Mouse (Mus musculus): ENCODE results near the gene Plcd3. TPM values are rescaled to one million over a fixed set of nuclear protein-coding genes. Genes with fewer than 3 reads are reported as not detected.

The Plcd3 gene
- total and polyA plus RNA-seq, 3 experiments: 2.0 to 2.6 TPM; not detected in 1

- no peak overlapping the region for H3K4me3 ChIP-seq (ENCODE audit: control insufficient read depth in 1 of 2, insufficient read depth in 1 of 2, low read depth in 2 of 2, low read length in 2 of 2)
- peaks cover 0 to 25% of the 10 kb centered on the region in 2 experiments; a peak in 2 of 4 replicates for H3K36me3 ChIP-seq (ENCODE audit: control insufficient read depth in 1 of 2, insufficient read depth in 2 of 2, low read length in 2 of 2)
- H3K9ac ChIP-seq (ENCODE audit: control insufficient read depth, low read depth, low read length, poor library complexity, severe bottlenecking): no peak overlapping the region
- no peaks in the 10 kb centered on the region for H3K27me3 ChIP-seq (ENCODE audit: control insufficient read depth in 1 of 2, insufficient read depth in 2 of 2, low read length in 2 of 2)
- no peaks in the 10 kb centered on the region for H3K9me3 ChIP-seq (replicated peaks; ENCODE audit: insufficient read depth, low read length)
- H3K27ac ChIP-seq (ENCODE audit: control insufficient read depth, low read depth, low read length): no peak overlapping the region
- DNase-seq (ENCODE audit: low read depth, low spot score): no peak
- TF ChIP-seq GABPA (IDR thresholded peaks at IDR 0.05; ENCODE audit: low read depth, low read length) (no peak), TCF12 (IDR thresholded peaks at IDR 0.05; ENCODE audit: low read depth, low read length) (no peak), CHD2 (IDR thresholded peaks at IDR 0.05; ENCODE audit: low read length) (no peak), MYB (IDR thresholded peaks at IDR 0.05; ENCODE audit: low read depth, low read length) (no peak), MAFK (IDR thresholded peaks at IDR 0.05; ENCODE audit: borderline replicate concordance, low read depth, low read length) (no peak), JUND (IDR thresholded peaks at IDR 0.05; ENCODE audit: low read depth, low read length) (no peak), MAZ (IDR thresholded peaks at IDR 0.05; ENCODE audit: low read depth, low read length) (no peak), NRF1 (IDR thresholded peaks at IDR 0.05; ENCODE audit: insufficient read depth, low read depth, low read length, poor library complexity, severe bottlenecking) (no peak), TAL1 (IDR thresholded peaks at IDR 0.05; ENCODE audit: low read length) (no peak), ZMIZ1 (IDR thresholded peaks at IDR 0.05; ENCODE audit: low read depth, low read length) (no peak), USF1 (IDR thresholded peaks at IDR 0.05; ENCODE audit: low read depth, low read length) (no peak), ELF1 (IDR thresholded peaks at IDR 0.05; ENCODE audit: low read depth, low read length) (no peak), POLR2AphosphoS5 (IDR thresholded peaks at IDR 0.05; ENCODE audit: borderline replicate concordance, low read depth, low read length) (no peak), SMC3 (IDR thresholded peaks at IDR 0.05; ENCODE audit: low read depth, low read length) (no peak), MEF2A (IDR thresholded peaks at IDR 0.05; ENCODE audit: extremely low read depth, insufficient replicate concordance, low read depth, low read length, poor library complexity, severe bottlenecking) (no peak), CHD1 (IDR thresholded peaks at IDR 0.05; ENCODE audit: low read depth, low read length) (no peak), BHLHE40 (IDR thresholded peaks at IDR 0.05; ENCODE audit: borderline replicate concordance, low read depth, low read length) (no peak), ETS1 (IDR thresholded peaks at IDR 0.05; ENCODE audit: low read depth, low read length) (no peak)
- no peaks in the 10 kb centered on the region for H3K4me1 ChIP-seq (ENCODE audit: control insufficient read depth in 1 of 2, insufficient read depth in 2 of 2, low read length in 2 of 2)
- no peaks in the 10 kb centered on the region for H3K79me2 ChIP-seq (ENCODE audit: control insufficient read depth, insufficient read depth, low read length, poor library complexity)
These were observed 35.0 kb downstream of the Plcd3 start for GRCm38 (mm10) chr11:103066191-103067050.
